ENCODE assay signal across 7 mouse cellular contexts in the genomic region with DNA sequence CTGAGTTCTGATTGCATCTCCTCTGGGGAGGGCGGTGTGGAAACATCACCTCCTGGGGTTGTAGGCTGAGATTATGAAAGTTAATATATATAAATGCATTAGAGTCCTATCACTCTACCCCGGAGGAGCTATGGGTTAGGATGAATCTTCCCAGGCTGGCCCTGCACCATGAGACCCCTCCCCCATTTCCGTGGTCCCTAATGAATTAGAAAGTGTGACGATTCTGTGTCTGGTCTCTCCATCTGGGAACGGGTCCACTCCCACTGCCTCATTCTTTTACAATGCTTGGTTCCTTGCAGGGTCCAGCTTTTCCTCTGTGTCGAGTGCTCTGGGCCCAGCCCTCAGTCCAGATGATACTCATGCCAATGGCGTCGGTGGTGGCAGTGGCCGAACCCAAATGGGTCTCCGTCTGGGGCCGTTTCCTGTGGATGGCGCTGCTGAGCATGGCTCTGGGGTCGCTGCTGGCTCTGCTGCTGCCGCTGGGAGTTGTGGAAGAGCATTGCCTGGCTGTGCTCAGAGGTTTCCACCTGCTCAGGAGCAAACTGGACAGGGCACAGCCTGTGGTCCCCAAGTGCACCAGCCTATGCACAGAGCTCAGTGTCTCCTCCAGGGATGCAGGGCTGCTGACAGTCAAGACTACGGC. TPM values are rescaled to one million over a fixed set of nuclear protein-coding genes. Genes with fewer than 3 reads are reported as not detected.
DNase-seq lines count a peak whose midpoint lies in the region; ATAC-seq and TF ChIP-seq lines count a peak whose summit lies in the region.

No protein-coding gene starts in this region.

- H3K9ac ChIP-seq in hindbrain, embryonic 11.5 days (ENCODE audit: low read depth, low read length), result peak overlapping the region; percentile 71; the same call in 1 of the 2 replicates
- peak overlapping the region; percentile 68 for H3K9ac ChIP-seq in midbrain, embryonic 14.5 days (replicated peaks; ENCODE audit: low read length)

- peaks cover 6% of the 10 kb centered on the region; the same call in 1 of the 2 replicates for H3K4me1 ChIP-seq in hindbrain, embryonic 11.5 days (replicated peaks; ENCODE audit: control insufficient read depth, insufficient read depth, low read length)
- H3K4me1 ChIP-seq in midbrain, embryonic 14.5 days (ENCODE audit: control insufficient read depth, insufficient read depth, low read length), result peaks cover 13% of the 10 kb centered on the region

- no peaks in the 10 kb centered on the region for H3K9me3 ChIP-seq in hindbrain, embryonic 11.5 days (ENCODE audit: control insufficient read depth, low read length)
- H3K9me3 ChIP-seq in midbrain, embryonic 14.5 days (ENCODE audit: control insufficient read depth, low read length), result no peaks in the 10 kb centered on the region

- intact Hi-C loops in left cerebral cortex, adult 2 months (cut with DNase I), result loop anchor here (2.0 kb wide), 1 partner anchor 34 kb away; no protein-coding TSS in a partner anchor
- intact Hi-C loops in left cerebral cortex, postnatal 36 days (cut with DNase I), result loop anchor here (5.0 kb wide), 1 partner anchor 36 kb away; a partner anchor contains a TSS

- H3K4me3 ChIP-seq in left cerebral cortex, adult 2 months, result peak overlapping the region; percentile 78
- peak overlapping the region; percentile 51 for H3K4me3 ChIP-seq in hindbrain, embryonic 11.5 days (ENCODE audit: low read depth, low read length)
- peak overlapping the region; percentile 57 for H3K4me3 ChIP-seq in midbrain, embryonic 14.5 days (replicated peaks; ENCODE audit: low read depth, low read length)

- peaks cover 10% of the 10 kb centered on the region; the same call in 1 of the 2 replicates for H3K36me3 ChIP-seq in hindbrain, embryonic 11.5 days (ENCODE audit: control insufficient read depth, insufficient read depth, low read length)
- peaks cover 38% of the 10 kb centered on the region for H3K36me3 ChIP-seq in midbrain, embryonic 14.5 days (ENCODE audit: control insufficient read depth, insufficient read depth, low read length)

- WGBS in hindbrain, embryonic 11.5 days, result 40% methylated on average over 15 of the region's 15 CpGs
- WGBS in midbrain, embryonic 14.5 days, result 38% methylated on average over 15 of the region's 15 CpGs

- H3K27me3 ChIP-seq in hindbrain, embryonic 11.5 days (ENCODE audit: control insufficient read depth, insufficient read depth, low read length), result no peaks in the 10 kb centered on the region
- H3K27me3 ChIP-seq in midbrain, embryonic 14.5 days (ENCODE audit: control insufficient read depth, insufficient read depth, low read length), result no peaks in the 10 kb centered on the region

- TF ChIP-seq CTCF in left cerebral cortex, adult 2 months (IDR thresholded peaks at IDR 0.05), result no peak; the same call in 1 of the 2 replicates

- DNase-seq in left cerebral cortex, adult 2 months (ENCODE audit: extremely low spot score in 1 of 2, low spot score in 2 of 2), result no peak
- DNase-seq in left cerebral cortex, postnatal 36 days (ENCODE audit: low spot score in 2 of 2), result no peak
- peak; percentile 45 to 68 for DNase-seq in cerebellum, postnatal 14 days
- DNase-seq in hindbrain, embryonic 11.5 days (ENCODE audit: low spot score), result no peak
- no peak for DNase-seq in midbrain, embryonic 14.5 days
- DNase-seq in adipocyte (ENCODE audit: low spot score), result no peak
- DNase-seq in frontal cortex, postnatal 36 days (ENCODE audit: low spot score in 2 of 2), result no peak

- H3K27ac ChIP-seq in left cerebral cortex, adult 2 months, result peak overlapping the region; percentile 90
- 0 out of 2 replicates have a peak overlapping the region, but pooled peaks have one; percentile 3 for H3K27ac ChIP-seq in hindbrain, embryonic 11.5 days (ENCODE audit: low read depth, low read length)
- peak overlapping the region; percentile 98 for H3K27ac ChIP-seq in midbrain, embryonic 14.5 days (replicated peaks; ENCODE audit: low read depth, low read length)

- peak overlapping the region; percentile 83 for H3K4me2 ChIP-seq in hindbrain, embryonic 11.5 days (replicated peaks; ENCODE audit: low read depth, low read length)
- H3K4me2 ChIP-seq in midbrain, embryonic 14.5 days (ENCODE audit: low read length), result peak overlapping the region; percentile 67

- no peak for ATAC-seq in hindbrain, embryonic 11.5 days (ENCODE audit: low FRiP score)
- ATAC-seq in midbrain, embryonic 14.5 days (ENCODE audit: low FRiP score, low TSS enrichment), result no peak

RNA-seq across cellular contexts. Expression of a gene that starts 1.0 kb away (rescaled TPM):
- 10 to 100 TPM; 11.1 to 11.3 TPM for total RNA-seq in left cerebral cortex, adult 2 months (2021)
- total RNA-seq in left cerebral cortex, postnatal 36 days (2021), result 10 to 100 TPM; 11.8 to 12.3 TPM
- polyA plus RNA-seq in hindbrain, embryonic 11.5 days (2014; fragmentation: Nextera tagmentation; extraction: Ambion mirVana), result 3.3 and 3.8 TPM in 2 replicates
- 6.7 TPM in 2 replicates for polyA plus RNA-seq in midbrain, embryonic 14.5 days (2014; fragmentation: Nextera tagmentation; extraction: Ambion mirVana)

RNA-seq across cellular contexts. Expression of a gene that starts 12.1 kb away (rescaled TPM):
- total RNA-seq in left cerebral cortex, adult 2 months (2021), result not detected
- total RNA-seq in left cerebral cortex, postnatal 36 days (2021), result not detected
- not detected in 2 replicates for polyA plus RNA-seq in hindbrain, embryonic 11.5 days (2014; fragmentation: Nextera tagmentation; extraction: Ambion mirVana)
- not detected in 2 replicates for polyA plus RNA-seq in midbrain, embryonic 14.5 days (2014; fragmentation: Nextera tagmentation; extraction: Ambion mirVana)

RNA-seq across cellular contexts. Expression of a gene that starts 35.7 kb away (rescaled TPM):
- 10 to 100 TPM; 41.8 to 47.3 TPM for total RNA-seq in left cerebral cortex, adult 2 months (2021)
- total RNA-seq in left cerebral cortex, postnatal 36 days (2021), result 10 to 100 TPM; 34.3 to 45.9 TPM
- polyA plus RNA-seq in hindbrain, embryonic 11.5 days (2014; fragmentation: Nextera tagmentation; extraction: Ambion mirVana), result 45.1 and 51.1 TPM in 2 replicates
- 36.4 and 40.1 TPM in 2 replicates for polyA plus RNA-seq in midbrain, embryonic 14.5 days (2014; fragmentation: Nextera tagmentation; extraction: Ambion mirVana)

RNA-seq across cellular contexts. Expression of a gene that starts 35.9 kb away (rescaled TPM):
- 100 to 1,000 TPM; 125 to 128 TPM for total RNA-seq in left cerebral cortex, adult 2 months (2021)
- total RNA-seq in left cerebral cortex, postnatal 36 days (2021), result 100 to 1,000 TPM; 121 to 134 TPM
- polyA plus RNA-seq in hindbrain, embryonic 11.5 days (2014; fragmentation: Nextera tagmentation; extraction: Ambion mirVana), result 108 TPM in 2 replicates
- polyA plus RNA-seq in midbrain, embryonic 14.5 days (2014; fragmentation: Nextera tagmentation; extraction: Ambion mirVana), result 87.6 and 92.2 TPM in 2 replicates

Comparison
In these comparisons a context has a peak if more than half of its experiments do, and no peak if none do; other contexts are left out.
1. DNase-seq: peak in cerebellum, postnatal 14 days (2 of 2); none in left cerebral cortex, adult 2 months (0 of 2), left cerebral cortex, postnatal 36 days (0 of 2), hindbrain, embryonic 11.5 days (single experiment), midbrain, embryonic 14.5 days (single experiment), adipocyte (single experiment) and frontal cortex, postnatal 36 days (0 of 2).
2. H3K27ac ChIP-seq: peak in every context shown above with its lines; median percentile 98 in midbrain, embryonic 14.5 days; 90 in left cerebral cortex, adult 2 months; 3 in hindbrain, embryonic 11.5 days.
3. Peak in every context shown above with its lines, with median percentiles within 50 percentile points of each other: H3K4me3 ChIP-seq.